Mouse (Mus musculus): ENCODE measurements around the gene Zfhx3. TPM values are rescaled to one million over a fixed set of nuclear protein-coding genes. Genes with fewer than 3 reads are reported as not detected.

Gene Zfhx3
- total RNA-seq, 2 experiments from 2014 or later = 4.3 to 4.6 TPM

GRCm38 (mm10) chr8:108305368-108305767, 362.9 kb downstream of the Zfhx3 start:
- DNase-seq (ENCODE audit: low spot score in 2 of 2) = no peak
- no peak overlapping the region for H3K4me3 ChIP-seq
- TF ChIP-seq CTCF (conservative IDR thresholded peaks at IDR 0.05) = no peak
- H3K27ac ChIP-seq = no peak overlapping the region

- no peak for DNase-seq (ENCODE audit: low spot score in 2 of 2)
- Histone ChIP-seq H3K27ac (no peak overlapping the region), H3K4me3 (no peak overlapping the region)
- TF ChIP-seq CTCF (conservative IDR thresholded peaks at IDR 0.05) = no peak
Observed at GRCm38 (mm10) chr8:108309525-108310246, 367.2 kb downstream of the Zfhx3 start.

- no peak for TF ChIP-seq CTCF (conservative IDR thresholded peaks at IDR 0.05)
- no peak for DNase-seq (ENCODE audit: low spot score in 2 of 2)
- no peak overlapping the region for H3K27ac ChIP-seq
- no peak overlapping the region for H3K4me3 ChIP-seq
Observed at GRCm38 (mm10) chr8:108315046-108315445, 372.6 kb downstream of the Zfhx3 start.

- TF ChIP-seq CTCF (conservative IDR thresholded peaks at IDR 0.05) = no peak
- no peak for DNase-seq (ENCODE audit: low spot score in 2 of 2)
- Histone ChIP-seq H3K27ac (no peak overlapping the region), H3K4me3 (no peak overlapping the region)
Observed at GRCm38 (mm10) chr8:108317532-108318093, 375.2 kb downstream of the Zfhx3 start.

DNA sequence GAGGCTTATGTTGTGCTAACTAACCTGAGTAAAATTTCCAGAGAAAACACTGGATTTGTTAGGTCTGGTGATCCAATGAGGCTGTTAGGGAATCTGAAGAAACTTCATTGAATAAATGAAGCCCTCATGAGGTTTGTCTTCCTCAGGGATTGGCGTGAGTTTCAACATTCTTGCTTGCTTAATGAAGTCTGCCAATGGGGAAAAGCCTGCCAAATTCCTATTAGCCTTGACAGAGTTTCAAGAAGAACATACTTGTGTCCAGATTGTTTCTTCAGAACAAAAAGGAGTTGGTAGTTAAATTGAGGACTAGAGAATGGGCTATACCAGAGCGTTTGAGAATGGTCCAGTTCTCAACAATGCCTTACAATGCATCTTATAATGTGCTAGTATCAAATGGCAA, 385.3 kb downstream of the Zfhx3 start:
- Histone ChIP-seq H3K4me3 (no peak overlapping the region), H3K27ac (no peak overlapping the region)
- TF ChIP-seq CTCF (conservative IDR thresholded peaks at IDR 0.05) = no peak
- DNase-seq (ENCODE audit: low spot score in 2 of 2) = peak; percentile 16 to 35

- no peak for TF ChIP-seq CTCF (conservative IDR thresholded peaks at IDR 0.05)
- no peak for DNase-seq (ENCODE audit: low spot score in 2 of 2)
- no peak overlapping the region for H3K27ac ChIP-seq
- H3K4me3 ChIP-seq = no peak overlapping the region
Observed at GRCm38 (mm10) chr8:108348352-108348751, 405.9 kb downstream of the Zfhx3 start.

- TF ChIP-seq CTCF (conservative IDR thresholded peaks at IDR 0.05) = no peak
- no peak for DNase-seq (ENCODE audit: low spot score in 2 of 2)
- Histone ChIP-seq H3K27ac (no peak overlapping the region), H3K4me3 (no peak overlapping the region)
Observed at GRCm38 (mm10) chr8:108348776-108349175, 406.3 kb downstream of the Zfhx3 start.

GRCm38 (mm10) chr8:108355119-108355777, 412.8 kb downstream of the Zfhx3 start:
- no peak overlapping the region for H3K27ac ChIP-seq
- H3K4me3 ChIP-seq = no peak overlapping the region
- DNase-seq (ENCODE audit: low spot score in 2 of 2) = no peak
- TF ChIP-seq CTCF (conservative IDR thresholded peaks at IDR 0.05) = no peak

DNA sequence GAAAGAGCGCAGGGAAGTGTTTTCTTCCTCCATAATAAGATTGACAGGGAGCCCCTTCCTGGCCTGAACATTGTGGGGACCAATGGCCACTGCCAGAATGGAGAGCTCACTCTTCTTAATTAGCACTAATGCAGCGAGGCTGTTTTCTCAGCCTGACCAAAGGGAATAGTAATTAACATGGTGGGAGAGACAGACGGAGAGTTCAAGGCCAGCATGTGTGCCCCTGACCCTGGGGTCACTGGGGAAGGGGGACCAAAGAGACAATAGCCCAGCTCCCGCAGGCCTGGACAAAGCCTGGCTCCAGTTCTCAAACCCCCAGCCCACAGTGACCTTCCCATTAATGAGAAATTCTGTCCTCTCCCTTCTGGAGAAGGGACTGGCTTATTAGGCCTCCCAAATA, 419.0 kb downstream of the Zfhx3 start:
- no peak for DNase-seq (ENCODE audit: low spot score in 2 of 2)
- Histone ChIP-seq H3K27ac (no peak overlapping the region), H3K4me3 (no peak overlapping the region)
- no peak for TF ChIP-seq CTCF (conservative IDR thresholded peaks at IDR 0.05)

GRCm38 (mm10) chr8:108362421-108362820, 420.0 kb downstream of the Zfhx3 start:
- TF ChIP-seq CTCF (conservative IDR thresholded peaks at IDR 0.05) = no peak
- Histone ChIP-seq H3K27ac (no peak overlapping the region), H3K4me3 (no peak overlapping the region)
- no peak for DNase-seq (ENCODE audit: low spot score in 2 of 2)

GRCm38 (mm10) chr8:108363435-108363834, 421.0 kb downstream of the Zfhx3 start:
- no peak for DNase-seq (ENCODE audit: low spot score in 2 of 2)
- H3K27ac ChIP-seq = no peak overlapping the region
- no peak overlapping the region for H3K4me3 ChIP-seq
- TF ChIP-seq CTCF (conservative IDR thresholded peaks at IDR 0.05) = no peak

- TF ChIP-seq CTCF (conservative IDR thresholded peaks at IDR 0.05) = no peak
- DNase-seq (ENCODE audit: low spot score in 2 of 2) = no peak
- Histone ChIP-seq H3K4me3 (no peak overlapping the region), H3K27ac (no peak overlapping the region)
Observed at GRCm38 (mm10) chr8:108363856-108364255, 421.4 kb downstream of the Zfhx3 start.

- peak; percentile 41 for TF ChIP-seq CTCF (conservative IDR thresholded peaks at IDR 0.05)
- DNase-seq (ENCODE audit: low spot score in 2 of 2) = peak; percentile 18 to 41
- Histone ChIP-seq H3K4me3 (no peak overlapping the region), H3K27ac (no peak overlapping the region)
Observed at GRCm38 (mm10) chr8:108369081-108369480, 426.6 kb downstream of the Zfhx3 start.

GRCm38 (mm10) chr8:108370731-108371130, 428.3 kb downstream of the Zfhx3 start:
- H3K27ac ChIP-seq = no peak overlapping the region
- no peak for TF ChIP-seq CTCF (conservative IDR thresholded peaks at IDR 0.05)
- DNase-seq (ENCODE audit: low spot score in 2 of 2) = no peak
- H3K4me3 ChIP-seq = no peak overlapping the region

Data from layer of hippocampus, adult 2 months (tissue).